Mouse (Mus musculus) heart, adult 2 months (tissue): ENCODE measurements around the gene Arhgap25.

Experiments used
- CTCF ChIP-seq: fragments of 200-600 bp; IDR thresholded peaks from 2 replicates; pipeline ENCODE4 v1.8.1; 2022; ENCODE audit warnings: antibody characterized with exemption, mild to moderate bottlenecking, moderate library complexity
- EP300 ChIP-seq: fragments of 200-500 bp; IDR thresholded peaks from 2 replicates; pipeline ENCODE4 v1.6.1; 2011; ENCODE audit warnings: low read depth, low read length, control low read depth; ENCODE audit not compliant: insufficient read depth
- POLR2A ChIP-seq: fragments of 200-500 bp; IDR thresholded peaks from 2 replicates; pipeline ENCODE4 v1.6.1; 2011; ENCODE audit warnings: mild to moderate bottlenecking, low read depth, low read length, control low read depth; ENCODE audit not compliant: insufficient read depth

GRCm38 (mm10) chr6:87494339-87494738, 38.7 kb downstream of the Arhgap25 start:
- TF ChIP-seq CTCF (no peak), EP300 (no peak), POLR2A (no peak)
